Mouse (Mus musculus): ENCODE measurements at regions not wholly inside any gene's neighbourhood (a gene's known extent, or its start where the extent isn't known, plus 50 kb on each side); places are given as distances from the start of the nearest gene placed in this dataset.

DNA sequence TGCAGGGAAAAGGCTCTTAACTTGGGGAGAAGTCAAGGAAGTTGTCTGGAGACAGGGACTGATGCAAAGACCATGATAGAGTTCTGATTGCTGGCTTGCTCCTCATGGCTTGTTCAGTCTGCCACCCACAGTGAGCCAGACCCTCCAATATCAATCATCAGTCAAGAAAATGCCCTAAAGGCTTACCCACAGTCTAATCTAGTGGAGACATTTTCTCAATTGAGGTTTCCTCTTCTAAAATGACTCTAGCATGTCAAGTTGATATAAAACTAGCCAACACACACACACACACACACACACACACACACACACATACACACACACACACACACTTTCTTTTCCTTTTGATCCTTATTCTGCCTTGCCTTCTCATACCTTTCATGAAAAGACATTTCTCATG lies 367.2 kb upstream of the Pik3r1 start:
- TF ChIP-seq CTCF (IDR thresholded peaks at IDR 0.05; ENCODE audit: borderline replicate concordance, control insufficient read depth, extremely low read depth, insufficient read depth, low read length, poor library complexity) (no peak), POLR2A (IDR thresholded peaks at IDR 0.05; ENCODE audit: control insufficient read depth, extremely low read depth, insufficient read depth, low read length, poor library complexity) (no peak)
